Mouse (Mus musculus): ENCODE measurements around the gene Sort1.

Gene Sort1

GRCm38 (mm10) chr3:108383485-108384354 lies 99.8 kb downstream of the Sort1 start, which contains the start of gene Psrc1:
Psrc1 (plus strand) TSS chr3:108383839.
- in situ Hi-C loops (cut with MboI, MseI) = loop anchor here (25.0 kb wide), 1 partner anchor 221 kb away; the partner anchor contains the start of gene Gpr61

- in situ Hi-C loops (cut with MboI, MseI) = loop anchor here (25.0 kb wide), 1 partner anchor 222 kb away; the partner anchor contains the start of gene Gpr61
Observed at GRCm38 (mm10) chr3:108384425-108384824, 100.5 kb downstream of the Sort1 start.

GRCm38 (mm10) chr3:108386186-108386585 lies 102.3 kb downstream of the Sort1 start:
- in situ Hi-C loops (cut with MboI, MseI) = loop anchor here (5.0 to 25.0 kb wide), 2 partner anchors 109 to 224 kb away; partner anchors contain the start of gene Gpr61

- in situ Hi-C loops (cut with MboI, MseI) = loop anchor here (5.0 to 25.0 kb wide), 2 partner anchors 112 to 227 kb away; partner anchors contain the start of gene Gpr61
Observed at GRCm38 (mm10) chr3:108389111-108389545, 105.2 kb downstream of the Sort1 start.

- in situ Hi-C loops (cut with MboI, MseI) = loop anchor here (25.0 kb wide), 1 partner anchor 230 kb away; the partner anchor contains the start of gene Gpr61
Observed at GRCm38 (mm10) chr3:108392299-108392698, 108.4 kb downstream of the Sort1 start.

GRCm38 (mm10) chr3:108392793-108393192 lies 108.9 kb downstream of the Sort1 start:
- in situ Hi-C loops (cut with MboI, MseI) = loop anchor here (25.0 kb wide), 1 partner anchor 230 kb away; the partner anchor contains the start of gene Gpr61

GRCm38 (mm10) chr3:108398281-108398680 lies 114.4 kb downstream of the Sort1 start:
- in situ Hi-C loops (cut with MboI, MseI) = loop anchor here (25.0 kb wide), 1 partner anchor 236 kb away; the partner anchor contains the start of gene Gpr61

GRCm38 (mm10) chr3:108400442-108400841 lies 116.6 kb downstream of the Sort1 start:
- in situ Hi-C loops (cut with MboI, MseI) = no loop called here

- in situ Hi-C loops (cut with MboI, MseI) = no loop called here
Observed at GRCm38 (mm10) chr3:108401692-108402527, 118.0 kb downstream of the Sort1 start.

- in situ Hi-C loops (cut with MboI, MseI) = no loop called here
Observed at GRCm38 (mm10) chr3:108402528-108402920, 118.6 kb downstream of the Sort1 start.

- in situ Hi-C loops (cut with MboI, MseI) = no loop called here
Observed at GRCm38 (mm10) chr3:108405536-108406305, 121.8 kb downstream of the Sort1 start.

- in situ Hi-C loops (cut with MboI, MseI) = no loop called here
Observed at GRCm38 (mm10) chr3:108406306-108406885, 122.5 kb downstream of the Sort1 start.

GRCm38 (mm10) chr3:108408517-108409008 lies 124.7 kb downstream of the Sort1 start:
- in situ Hi-C loops (cut with MboI, MseI) = no loop called here

GRCm38 (mm10) chr3:108409656-108410358 lies 125.9 kb downstream of the Sort1 start:
- in situ Hi-C loops (cut with MboI, MseI) = no loop called here

- in situ Hi-C loops (cut with MboI, MseI) = no loop called here
Observed at GRCm38 (mm10) chr3:108410359-108410714, 126.5 kb downstream of the Sort1 start.

All from T-helper 2 cell (primary cell).